Mouse (Mus musculus) forebrain, embryonic 12.5 days (tissue): Measurements from ENCODE around the gene Apoa5. TPM values are rescaled to one million over a fixed set of nuclear protein-coding genes. Genes with fewer than 3 reads are reported as not detected.
"Not testable (repeated sequence)": the region's sequence is repeated elsewhere in the genome, so short reads cannot be mapped to it uniquely, and the experiment has no call there.

ENCODE experiments used
- ATAC-seq: fragments of 200-750 bp; cut with Nextera tagmentation; 2 replicates; pipeline ENCODE4 v1.8.0; 2017; ENCODE audit warnings: moderate TSS enrichment; ENCODE audit not compliant: low FRiP score
- H3K27ac ChIP-seq: fragments of 300-500 bp; sonication (generic); 2 replicates; pipeline ENCODE4 v1.5.1; 2016; ENCODE audit warnings: mild to moderate bottlenecking
- H3K27me3 ChIP-seq: fragments of 300-500 bp; sonication (generic); 2 replicates; pipeline ENCODE4 v1.6.1; 2016; ENCODE audit warnings: mild to moderate bottlenecking
- H3K36me3 ChIP-seq: fragments of 300-500 bp; sonication (generic); replicated peaks from 2 replicates; pipeline ENCODE4 v1.6.1; 2016; ENCODE audit warnings: mild to moderate bottlenecking
- H3K4me1 ChIP-seq: fragments of 300-500 bp; sonication (generic); 2 replicates; pipeline ENCODE4 v1.6.1; 2016
- H3K4me2 ChIP-seq: fragments of 300-500 bp; sonication (generic); 2 replicates; pipeline ENCODE4 v1.6.1; 2016; ENCODE audit warnings: mild to moderate bottlenecking, moderate library complexity
- H3K4me3 ChIP-seq: fragments of 300-500 bp; sonication (generic); replicated peaks from 2 replicates; pipeline ENCODE4 v1.5.1; 2016; ENCODE audit warnings: mild to moderate bottlenecking
- H3K9ac ChIP-seq: fragments of 300-500 bp; sonication (generic); 2 replicates; pipeline ENCODE4 v1.6.1; 2016; ENCODE audit warnings: mild to moderate bottlenecking
- H3K9me3 ChIP-seq: fragments of 300-500 bp; sonication (generic); 2 replicates; pipeline ENCODE4 v1.6.1; 2016
- WGBS: fragments of 180-500 bp; shearing (Covaris S2); methylation state at CpG from one replicate; pipeline ENCODE4 v1.1.7; 2016; 5-methylcytosine and 5-hydroxymethylcytosine counted together
- polyA plus RNA-seq: library from polyadenylated mRNA; unstranded; fragments of >200 nt; fragmentation: Nextera tagmentation; extraction: Ambion mirVana; gene quantifications from 2 replicates; pipeline ENCODE4 v1.2.1, GENCODE M21; 2016

The Apoa5 gene
- polyA plus RNA-seq, 1 experiment from 2014 or later, result not detected

- Histone ChIP-seq H3K27me3 (peaks cover 5% of the 10 kb centered on the region; the same call in 1 of the 2 replicates), H3K4me3 (no peak overlapping the region), H3K4me1 (peaks cover 34% of the 10 kb centered on the region), H3K4me2 (no peak overlapping the region), H3K9ac (no peak overlapping the region), H3K27ac (no peak overlapping the region), H3K9me3 (0 out of 2 replicates have a peak, but pooled peaks cover 6% of the 10 kb centered on the region), H3K36me3 (no peaks in the 10 kb centered on the region)
- 92% methylated on average over 3 of the region's 3 CpGs for WGBS
- ATAC-seq, result no peak
These were observed 49.5 kb downstream of the Apoa5 start for GRCm38 (mm10) chr9:46317957-46318356.

- H3K9me3 ChIP-seq, H3K36me3 ChIP-seq, H3K27ac ChIP-seq, H3K27me3 ChIP-seq, H3K4me2 ChIP-seq, H3K4me3 ChIP-seq, ATAC-seq, H3K9ac ChIP-seq: not testable (repeated sequence)
- peaks cover 30% of the 10 kb centered on the region for H3K4me1 ChIP-seq
- 86% methylated on average over 6 of the region's 6 CpGs for WGBS
These were observed 51.5 kb downstream of the Apoa5 start, which contains the start of gene 4931429L15Rik for GRCm38 (mm10) chr9:46319886-46320285. TSS of gene 4931429L15Rik (minus strand) at chr9:46319986.

GRCm38 (mm10) chr9:46320461-46320860 lies 52.0 kb downstream of the Apoa5 start:
- no peaks in the 10 kb centered on the region for H3K36me3 ChIP-seq
- 92% methylated on average over 2 of the region's 2 CpGs for WGBS
- H3K4me1 ChIP-seq, result peaks cover 24% of the 10 kb centered on the region
- ATAC-seq, result no peak
- H3K4me2 ChIP-seq, result no peak overlapping the region
- H3K27ac ChIP-seq, result no peak overlapping the region
- 0 out of 2 replicates have a peak, but pooled peaks cover 6% of the 10 kb centered on the region for H3K9me3 ChIP-seq
- H3K27me3 ChIP-seq, result no peaks in the 10 kb centered on the region
- H3K9ac ChIP-seq, result no peak overlapping the region
- H3K4me3 ChIP-seq, result no peak overlapping the region

Other genes starting within 250 kb of the Apoa5 start
- 1.1 and 1.6 TPM in 2 replicates for gene Apoa1, start 40.1 kb upstream of the Apoa5 start, polyA plus RNA-seq
- gene Apoc3, start 33.0 kb upstream of the Apoa5 start, polyA plus RNA-seq, result not detected in 2 replicates
- not detected in 2 replicates for gene Apoa4, start 27.9 kb upstream of the Apoa5 start, polyA plus RNA-seq
- 61.4 and 66.2 TPM in 2 replicates for gene Zpr1, start 4.4 kb downstream of the Apoa5 start, polyA plus RNA-seq
- 24.9 and 25.8 TPM in 2 replicates for gene Bud13, start 14.4 kb downstream of the Apoa5 start, polyA plus RNA-seq
- gene 4931429L15Rik, start 51.4 kb downstream of the Apoa5 start, polyA plus RNA-seq, result not detected in 2 replicates